Mouse (Mus musculus): Measurements from ENCODE around the gene Stam2.

Stam2 gene

GRCm38 (mm10) chr2:52691745-52692144 lies 50.3 kb downstream of the Stam2 start:
- TF ChIP-seq GATA4 (IDR thresholded peaks at IDR 0.05; ENCODE audit: insufficient replicate concordance, low read length): no peak

DNA sequence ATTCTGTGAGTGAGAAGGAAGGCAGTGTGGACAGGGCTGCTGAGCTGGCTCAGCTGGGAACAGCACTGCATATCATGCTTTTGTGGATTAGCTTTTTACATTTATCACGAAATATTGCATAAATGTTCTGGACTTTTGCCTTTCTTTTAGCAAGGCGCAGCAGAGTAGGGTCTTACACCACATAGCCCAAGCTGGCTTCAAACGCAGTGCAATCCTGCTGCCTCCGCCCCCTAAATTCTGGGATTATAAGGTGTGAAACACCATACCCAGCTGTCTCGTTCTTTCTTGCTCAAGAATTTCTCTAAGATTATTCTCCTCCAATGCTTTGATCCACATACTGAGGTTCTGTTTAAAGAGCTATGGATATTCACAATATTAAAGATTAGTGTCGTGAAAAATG lies 55.5 kb downstream of the Stam2 start:
- no peak for TF ChIP-seq GATA4 (IDR thresholded peaks at IDR 0.05; ENCODE audit: insufficient replicate concordance, low read length)

GRCm38 (mm10) chr2:52677589-52677988 lies 64.5 kb downstream of the Stam2 start:
- no peak for TF ChIP-seq GATA4 (IDR thresholded peaks at IDR 0.05; ENCODE audit: insufficient replicate concordance, low read length)

- no peak for TF ChIP-seq GATA4 (IDR thresholded peaks at IDR 0.05; ENCODE audit: insufficient replicate concordance, low read length)
Observed at GRCm38 (mm10) chr2:52676913-52677303, 65.2 kb downstream of the Stam2 start.

- TF ChIP-seq GATA4 (IDR thresholded peaks at IDR 0.05; ENCODE audit: insufficient replicate concordance, low read length): no peak
Observed at GRCm38 (mm10) chr2:52676023-52676912, 65.8 kb downstream of the Stam2 start, which contains the start of gene Cacnb4. Gene Cacnb4 (minus strand): TSS chr2:52676831.

- TF ChIP-seq GATA4 (IDR thresholded peaks at IDR 0.05; ENCODE audit: insufficient replicate concordance, low read length): no peak
Observed at GRCm38 (mm10) chr2:52675278-52675987, 66.6 kb downstream of the Stam2 start.

DNA sequence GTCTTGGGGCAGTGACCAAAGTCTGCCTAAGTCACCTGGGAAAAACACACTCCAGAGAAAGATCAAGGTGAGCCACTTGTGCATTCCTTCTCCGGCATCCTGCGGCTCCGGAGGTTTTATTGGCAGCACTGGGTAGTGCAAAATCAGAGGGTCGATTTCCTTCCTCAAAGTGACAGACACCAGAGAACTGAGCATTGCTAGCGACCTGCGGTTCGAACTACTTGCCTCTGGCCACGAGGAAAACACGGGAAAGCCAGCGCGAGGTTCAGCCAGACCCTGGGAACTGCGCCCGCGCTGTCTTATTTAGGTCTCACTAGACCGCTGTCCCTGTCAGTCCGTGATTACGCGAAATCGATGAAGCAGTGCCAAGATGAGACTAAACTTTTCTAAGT lies 67.2 kb downstream of the Stam2 start:
- no peak for TF ChIP-seq GATA4 (IDR thresholded peaks at IDR 0.05; ENCODE audit: insufficient replicate concordance, low read length)

DNA sequence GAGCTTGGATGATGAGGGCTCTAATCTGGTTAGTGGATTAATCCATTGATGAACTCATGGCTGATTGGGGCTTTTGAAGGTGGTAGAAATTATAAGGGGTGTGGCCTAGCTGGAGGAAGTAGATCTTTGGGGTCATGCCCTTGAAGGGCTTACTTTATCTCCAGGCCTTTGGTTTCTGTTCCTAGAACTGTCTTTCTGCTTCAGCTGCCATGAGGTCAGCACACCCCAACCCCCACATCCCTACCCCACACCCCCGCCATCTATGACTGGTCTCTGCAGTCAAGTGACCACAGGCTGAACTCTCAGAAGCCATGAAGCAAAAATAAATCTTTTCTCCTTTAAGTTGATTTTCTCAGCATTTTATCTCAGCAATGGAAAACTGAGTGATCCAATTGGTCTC lies 68.9 kb downstream of the Stam2 start:
- no peak for TF ChIP-seq GATA4 (IDR thresholded peaks at IDR 0.05; ENCODE audit: insufficient replicate concordance, low read length)

DNA sequence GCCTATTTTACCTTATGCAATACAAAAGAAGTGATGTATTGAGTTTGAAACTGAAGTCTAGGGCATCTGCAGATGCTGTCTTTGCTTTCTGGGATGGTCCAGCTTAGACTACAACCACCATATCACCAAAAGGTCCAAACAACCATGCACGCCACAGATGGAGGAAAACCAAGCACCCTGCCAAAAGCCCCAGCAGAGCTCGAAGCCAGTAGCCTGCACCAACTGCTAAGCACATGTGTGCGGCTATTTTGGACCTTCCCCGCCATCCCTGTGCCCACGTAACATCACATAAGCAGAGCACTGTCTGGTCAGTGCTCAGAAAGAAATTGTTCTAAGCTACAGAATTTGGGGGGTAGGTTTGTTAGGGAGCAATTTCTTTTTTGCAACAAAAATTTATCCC lies 71.3 kb downstream of the Stam2 start:
- TF ChIP-seq GATA4 (IDR thresholded peaks at IDR 0.05; ENCODE audit: insufficient replicate concordance, low read length): no peak

DNA sequence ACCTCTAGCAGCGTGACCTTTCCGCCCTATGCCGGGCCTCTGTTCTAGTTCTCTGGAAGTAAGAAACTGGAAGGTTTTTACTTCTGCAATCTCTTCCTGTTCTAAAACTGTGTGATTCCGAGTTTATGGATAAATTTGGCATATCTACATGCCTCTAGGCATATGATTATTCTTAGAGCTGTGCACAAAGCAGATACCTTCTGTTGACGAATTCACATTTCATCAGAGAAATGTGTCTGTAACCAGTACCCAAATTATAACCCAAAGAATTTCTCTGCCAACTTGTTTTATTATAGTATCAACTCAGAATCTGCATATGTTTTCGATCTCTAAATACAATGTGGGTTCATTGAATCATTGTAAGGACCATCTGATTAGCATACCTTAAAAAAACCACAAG lies 73.6 kb downstream of the Stam2 start:
- no peak for TF ChIP-seq GATA4 (IDR thresholded peaks at IDR 0.05; ENCODE audit: insufficient replicate concordance, low read length)

DNA sequence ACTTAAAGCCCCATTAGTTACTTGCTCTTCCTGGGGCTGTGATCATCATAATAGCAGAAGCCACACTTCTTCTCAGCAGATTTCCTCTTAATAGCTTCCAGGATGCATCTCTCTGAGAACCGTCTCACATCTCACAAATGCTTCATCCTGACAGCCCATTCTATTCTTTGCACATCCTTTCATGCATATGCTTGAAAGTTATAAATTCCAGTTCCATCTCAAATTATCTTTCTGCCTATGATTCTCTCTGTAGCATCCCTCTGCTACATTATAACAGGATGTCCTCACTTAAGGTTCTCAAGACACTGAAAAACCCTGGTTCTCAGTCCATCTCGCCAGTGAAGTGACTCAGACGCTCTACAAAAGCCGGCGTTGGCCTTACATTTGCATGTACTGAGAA lies 85.4 kb downstream of the Stam2 start:
- TF ChIP-seq GATA4 (IDR thresholded peaks at IDR 0.05; ENCODE audit: insufficient replicate concordance, low read length): no peak

GRCm38 (mm10) chr2:52654541-52654940 lies 87.5 kb downstream of the Stam2 start:
- no peak for TF ChIP-seq GATA4 (IDR thresholded peaks at IDR 0.05; ENCODE audit: insufficient replicate concordance, low read length)

DNA sequence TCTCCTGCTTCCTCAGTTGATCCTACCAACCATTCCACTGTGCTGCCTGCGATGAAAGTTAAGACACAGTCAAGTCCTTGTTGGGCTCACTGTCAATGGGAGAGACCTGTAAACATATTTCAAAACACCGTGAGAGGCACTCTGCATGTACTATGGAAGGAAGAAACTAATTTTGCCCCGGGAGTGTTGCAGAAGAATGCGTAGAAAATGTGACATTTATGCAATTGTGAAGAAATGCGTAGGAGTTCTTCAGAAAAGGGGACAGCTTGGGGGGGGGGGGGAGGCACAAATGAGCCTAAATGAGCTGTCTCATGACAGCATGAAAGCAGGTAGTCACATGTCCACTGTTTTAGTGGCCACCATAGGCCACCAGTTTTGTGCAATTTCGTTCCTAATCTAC lies 90.5 kb downstream of the Stam2 start:
- TF ChIP-seq GATA4 (IDR thresholded peaks at IDR 0.05; ENCODE audit: insufficient replicate concordance, low read length): no peak

GRCm38 (mm10) chr2:52647255-52647998 lies 94.7 kb downstream of the Stam2 start:
- TF ChIP-seq GATA4 (IDR thresholded peaks at IDR 0.05; ENCODE audit: insufficient replicate concordance, low read length): no peak

GRCm38 (mm10) chr2:52643657-52644056 lies 98.4 kb downstream of the Stam2 start:
- no peak for TF ChIP-seq GATA4 (IDR thresholded peaks at IDR 0.05; ENCODE audit: insufficient replicate concordance, low read length)

Measured in liver, adult (tissue).